Mouse (Mus musculus) kidney, postnatal 4 days (tissue): ENCODE measurements at regions not wholly inside any gene's neighbourhood (a gene's known extent, or its start where the extent isn't known, plus 50 kb on each side); places are given as distances from the start of the nearest gene placed in this dataset.

Experiments
- DNase-seq, 2 experiments: peaks; one replicate each; pipeline ENCODE4 v3.0.0; 2021; ENCODE audit warnings: mixed read lengths in 2 of 2

DNA sequence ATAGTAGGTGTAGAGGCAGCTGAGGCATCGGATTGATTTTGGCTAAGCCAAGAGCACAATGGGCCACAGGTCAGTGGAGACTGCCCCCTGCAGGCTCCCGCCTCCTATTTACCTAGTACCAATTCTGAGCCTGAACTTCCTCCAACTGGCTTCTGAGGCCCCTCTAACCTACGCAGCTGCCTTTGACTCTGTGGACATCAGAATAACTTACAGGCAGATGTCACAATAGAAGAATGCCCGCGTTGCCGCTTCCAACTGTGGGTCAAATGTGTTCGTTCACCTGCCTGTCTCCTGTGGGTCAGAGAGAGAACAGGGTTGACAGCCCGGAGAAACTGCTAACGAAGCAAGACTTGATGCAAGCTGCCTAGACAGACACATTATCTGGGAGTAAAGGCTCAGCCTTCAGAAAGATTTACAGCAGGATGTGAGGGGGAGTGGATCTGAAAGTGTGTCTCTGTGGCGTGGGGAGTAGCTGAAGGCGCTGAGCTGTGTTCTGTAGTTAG lies 153.2 kb downstream of the Gm10260 start:
- peak; percentile 70 to 82 for DNase-seq

DNA sequence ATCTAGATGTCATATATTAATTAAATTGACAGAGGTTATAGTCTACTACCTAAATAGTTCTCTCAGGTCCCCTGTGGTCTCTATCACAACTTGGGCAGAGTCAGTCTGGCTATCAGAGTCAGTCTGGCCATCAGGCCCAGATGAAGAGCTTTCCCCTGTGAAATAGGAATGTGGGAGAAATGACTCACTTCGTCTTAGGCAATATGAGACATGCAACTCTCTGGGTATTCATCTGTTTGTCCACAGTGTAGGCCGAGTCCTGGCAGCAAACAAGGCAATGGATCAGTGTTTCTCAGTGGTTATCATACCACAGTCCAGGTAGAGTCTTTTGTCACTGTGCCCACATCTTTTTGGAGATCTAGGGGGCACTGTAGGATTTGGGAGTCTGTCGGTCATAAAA lies 156.0 kb downstream of the Gm10260 start:
- DNase-seq, result no peak

DNA sequence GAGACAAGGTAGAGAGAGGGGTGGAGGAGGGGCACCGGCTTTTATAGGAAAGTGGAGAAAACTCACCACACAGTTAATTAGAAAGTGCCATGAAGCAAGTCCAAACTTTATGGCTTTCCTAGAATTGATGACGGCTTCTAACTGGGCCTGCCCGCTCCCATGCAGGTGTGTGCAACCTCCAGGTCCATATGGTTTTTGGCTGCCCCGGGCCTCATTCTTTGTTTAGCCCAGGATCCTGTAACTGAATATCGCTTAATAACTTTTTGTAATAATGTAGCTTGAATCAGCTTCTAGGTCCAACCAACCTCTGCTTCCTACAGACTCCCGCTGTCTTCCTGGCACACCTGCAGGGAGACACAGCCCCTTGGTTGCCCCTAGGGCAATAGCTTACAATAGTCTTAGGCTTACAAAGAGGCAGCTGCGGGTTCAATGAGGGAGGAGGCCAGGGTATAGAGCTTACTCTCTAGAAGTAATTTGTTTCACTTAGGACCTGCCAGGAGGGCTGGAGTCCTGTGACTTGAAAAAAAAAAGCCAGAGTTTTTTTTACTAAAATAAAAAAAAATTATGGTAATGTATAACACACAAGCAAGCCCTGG lies 159.2 kb downstream of the Gm10260 start:
- DNase-seq, result peak; percentile 26 to 52

DNA sequence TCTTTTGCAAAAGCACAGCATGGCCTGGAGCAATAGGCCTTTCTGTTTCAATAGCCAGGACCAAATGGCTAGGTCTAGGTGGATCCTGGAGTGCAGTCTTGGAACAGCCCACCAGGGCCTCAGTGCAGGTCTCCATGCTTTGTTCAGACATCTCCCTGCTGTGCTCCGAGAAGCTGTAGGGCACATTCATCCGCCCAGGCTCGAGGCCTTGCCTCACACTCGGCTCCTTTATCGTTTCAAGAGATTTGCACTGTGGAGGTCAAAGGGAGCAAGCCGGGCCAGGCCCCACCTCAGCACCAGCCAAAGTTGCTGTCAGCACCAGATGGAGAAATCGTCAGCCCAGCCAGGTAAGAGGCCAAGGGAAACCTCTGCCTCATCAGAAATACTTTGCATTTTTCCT lies 160.3 kb downstream of the Gm10260 start:
- DNase-seq, result no peak

DNA sequence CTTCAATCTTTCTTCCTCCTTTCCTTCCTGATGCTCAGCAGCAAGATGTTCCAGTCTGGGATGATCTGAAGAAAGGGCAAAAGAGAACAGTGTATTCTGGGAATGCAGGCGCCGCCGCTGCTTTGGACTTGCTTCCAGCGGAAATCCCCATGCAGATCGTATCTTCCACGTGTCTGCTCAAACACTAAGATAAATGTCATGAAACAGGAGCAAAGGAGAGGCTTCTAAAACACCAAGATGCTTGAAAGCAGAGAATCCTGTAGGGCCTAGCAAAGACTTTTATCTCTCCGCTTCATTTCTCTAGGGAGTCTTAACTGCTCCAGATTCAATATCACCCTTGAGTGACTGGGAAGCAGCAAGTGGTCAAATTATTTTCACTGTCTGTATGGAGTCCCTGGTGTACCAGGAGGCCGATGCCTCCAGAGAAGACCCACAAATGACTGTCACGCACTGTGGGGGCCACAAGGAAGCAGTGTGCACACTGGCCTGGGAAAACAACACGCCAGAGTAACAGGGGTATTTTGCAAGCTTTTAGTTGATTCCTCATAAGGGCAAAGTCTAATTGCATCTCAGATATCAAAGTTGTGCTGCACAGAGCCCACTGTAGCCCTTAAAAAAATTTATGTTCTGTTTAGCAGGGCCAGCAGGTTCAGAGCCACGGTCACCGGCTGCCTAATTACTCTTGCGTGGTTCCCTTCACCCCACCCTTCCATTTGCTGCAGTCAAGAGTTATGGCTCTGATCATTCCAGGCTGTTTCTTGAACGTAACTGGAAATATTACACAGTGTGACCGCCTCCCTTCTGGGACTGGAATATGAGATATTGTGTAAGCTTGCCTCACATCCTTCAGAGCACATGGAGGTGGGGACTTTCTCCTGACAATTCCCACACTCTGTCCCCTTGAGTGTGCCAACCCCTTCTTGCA lies 161.7 kb downstream of the Gm10260 start:
- peak; percentile 65 to 78 for DNase-seq

DNA sequence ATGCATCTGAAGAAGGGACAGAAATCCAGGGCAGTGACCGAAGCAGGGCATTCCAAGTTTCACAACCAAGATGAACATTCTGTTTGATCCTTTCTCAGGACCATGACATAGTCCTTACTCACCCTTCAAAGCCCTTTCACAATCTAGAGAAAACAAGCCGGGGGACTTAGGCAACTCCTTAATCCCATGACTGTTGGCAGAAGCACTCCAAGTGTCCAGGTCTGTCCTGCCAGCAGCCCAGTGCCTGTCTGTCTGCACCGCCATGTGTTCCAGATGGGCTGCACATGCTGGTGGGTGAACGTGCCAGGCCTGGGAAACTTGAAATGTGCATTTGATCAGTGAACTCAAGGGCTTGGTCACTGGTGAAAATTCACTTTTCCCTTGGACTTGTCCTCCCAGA lies 165.6 kb downstream of the Gm10260 start:
- DNase-seq, result no peak

DNA sequence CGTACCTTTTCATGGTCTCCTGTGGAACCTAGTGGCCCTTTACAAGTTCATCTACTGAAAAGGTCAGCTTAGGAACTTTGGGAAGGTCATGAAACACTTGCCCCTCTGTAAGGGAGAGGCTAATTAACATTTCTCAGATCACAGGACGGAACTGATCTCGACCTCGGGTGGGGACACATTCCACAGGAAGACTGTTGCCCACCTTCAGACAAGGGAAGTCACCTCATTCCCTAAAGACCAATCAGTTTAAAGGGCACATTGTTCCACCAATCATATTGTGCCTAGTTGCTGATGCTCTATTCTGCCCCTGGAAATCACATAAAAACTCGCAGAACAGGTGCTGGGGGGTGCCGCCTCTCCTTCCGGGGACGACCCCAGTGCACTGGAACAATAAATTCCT lies 170.8 kb downstream of the Gm10260 start:
- no peak for DNase-seq

DNA sequence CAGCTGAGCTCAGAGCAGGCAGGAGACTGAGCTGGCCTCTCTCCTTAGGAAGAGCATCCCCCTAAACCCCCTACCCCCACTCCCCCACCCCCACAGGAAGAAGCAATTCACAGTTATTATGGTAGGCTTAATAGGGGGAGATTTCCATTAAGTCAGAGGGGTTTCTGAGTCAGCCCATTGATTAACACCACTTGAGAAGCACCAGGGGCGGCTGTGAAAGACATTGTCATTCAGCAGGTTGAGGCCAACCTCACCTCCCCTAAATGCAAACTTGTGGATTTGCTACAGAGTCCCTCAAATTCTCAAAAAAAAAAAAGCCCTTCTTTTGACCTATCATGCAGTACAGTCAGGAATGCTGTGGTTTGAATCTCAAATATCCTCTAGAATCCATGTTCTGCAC lies 172.3 kb downstream of the Gm10260 start:
- DNase-seq, result no peak

DNA sequence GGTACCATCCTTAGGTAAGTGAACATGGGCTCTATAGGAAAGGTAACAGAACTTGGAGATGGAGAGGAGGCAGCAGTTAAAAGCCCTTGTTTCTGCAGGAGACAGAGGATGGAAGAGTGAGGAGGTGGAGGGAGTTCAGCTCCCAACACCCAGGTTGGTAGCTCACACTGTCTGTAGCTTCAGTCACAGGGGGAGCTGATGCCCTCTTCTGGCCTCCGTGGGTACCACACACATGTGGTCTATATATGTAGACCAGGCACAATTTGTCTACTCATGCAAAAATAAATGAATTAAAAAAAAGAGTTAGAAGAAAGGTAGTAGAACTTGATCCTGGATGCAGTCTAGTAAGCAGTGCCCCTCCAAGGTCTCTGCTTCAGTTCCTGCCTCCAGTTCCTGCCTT lies 173.3 kb downstream of the Gm10260 start:
- no peak for DNase-seq

DNA sequence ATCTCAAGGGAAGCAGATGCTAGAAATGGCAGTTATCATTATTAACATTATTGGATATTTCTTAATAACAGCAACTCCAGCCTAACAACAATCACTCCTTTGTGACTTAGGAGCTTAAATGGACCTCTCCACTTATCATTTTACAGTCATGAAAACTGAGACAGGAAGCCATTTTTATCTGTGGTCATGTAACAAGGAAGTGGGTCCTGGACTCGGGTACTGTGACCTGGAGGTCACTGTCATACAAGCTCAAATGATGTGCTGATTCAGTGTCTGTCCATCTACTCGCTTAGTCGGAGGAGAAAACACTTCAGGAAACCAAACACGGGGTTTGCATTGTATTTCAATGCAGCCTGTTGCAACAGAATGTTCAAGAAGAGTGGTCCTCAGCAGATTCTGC lies 176.4 kb downstream of the Gm10260 start:
- DNase-seq, result no peak

DNA sequence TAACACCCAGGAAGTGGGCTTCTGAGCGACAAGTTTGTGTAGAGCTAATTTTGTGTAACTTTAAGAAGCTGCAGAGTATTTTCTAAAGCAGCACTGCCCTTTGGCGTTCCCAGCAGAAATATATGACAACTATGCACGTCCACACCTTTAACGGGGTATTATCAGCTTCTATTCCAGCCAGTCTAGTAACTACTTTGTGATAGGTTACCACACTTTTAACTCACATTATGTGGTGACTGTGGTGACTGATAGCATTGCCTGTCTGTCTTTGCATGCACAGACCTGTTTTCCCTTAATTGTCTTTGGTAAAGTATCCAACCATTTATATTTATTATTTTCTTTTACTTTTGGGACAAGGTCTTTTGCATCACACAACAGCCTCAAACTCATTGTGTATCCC lies 179.1 kb downstream of the Gm10260 start:
- DNase-seq, result no peak

DNA sequence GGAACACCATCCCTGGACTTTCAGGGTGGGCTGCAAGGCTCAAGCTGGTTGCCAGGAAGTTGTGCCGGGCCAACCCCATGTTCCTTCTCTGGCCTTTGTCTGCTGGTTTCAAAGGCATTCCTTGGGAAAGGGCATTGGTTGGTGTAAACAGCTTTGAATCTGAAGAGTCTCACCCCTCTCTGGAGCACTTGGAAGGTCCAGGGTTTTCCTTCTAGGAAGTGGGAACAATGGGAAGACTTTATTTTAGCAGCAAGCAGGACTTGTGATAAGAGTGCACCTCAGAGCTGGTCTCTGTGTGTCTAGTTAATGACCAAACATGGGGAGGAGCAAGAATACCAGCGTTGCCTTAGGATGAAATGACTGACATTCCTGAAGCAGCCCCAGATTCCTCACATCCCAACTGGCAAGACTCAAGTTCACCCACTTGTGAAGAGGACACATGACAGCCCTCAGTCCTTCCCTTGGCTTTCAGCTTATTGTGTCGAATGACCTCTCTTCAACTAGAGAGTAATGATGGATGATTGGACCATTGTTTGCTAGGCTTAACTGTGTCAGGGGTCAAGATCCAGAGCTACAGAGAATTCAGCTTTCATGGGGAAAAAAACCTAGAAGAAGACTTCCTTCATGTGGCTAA lies 180.1 kb downstream of the Gm10260 start:
- peak in 1 of 2 experiments; percentile 34 for DNase-seq

DNA sequence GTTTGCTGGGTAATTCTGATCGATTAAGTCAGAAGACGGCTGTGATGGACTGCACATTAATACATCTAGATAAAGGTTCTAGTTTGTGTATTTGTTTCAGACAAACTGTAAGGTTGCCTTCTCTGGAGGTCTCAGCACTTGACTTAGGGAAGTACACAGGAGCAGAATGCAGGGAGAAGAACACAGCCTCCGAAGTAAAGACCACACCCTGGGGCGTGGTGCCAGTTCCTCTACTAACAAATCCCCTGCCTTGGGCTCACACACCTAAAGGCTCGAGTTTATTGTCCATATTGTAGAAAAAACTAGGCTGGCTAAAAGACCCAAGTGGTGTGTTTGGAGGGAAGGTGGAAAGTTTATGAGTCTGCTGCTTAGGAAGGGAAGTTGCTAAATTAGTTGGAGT lies 181.8 kb downstream of the Gm10260 start:
- DNase-seq, result no peak

DNA sequence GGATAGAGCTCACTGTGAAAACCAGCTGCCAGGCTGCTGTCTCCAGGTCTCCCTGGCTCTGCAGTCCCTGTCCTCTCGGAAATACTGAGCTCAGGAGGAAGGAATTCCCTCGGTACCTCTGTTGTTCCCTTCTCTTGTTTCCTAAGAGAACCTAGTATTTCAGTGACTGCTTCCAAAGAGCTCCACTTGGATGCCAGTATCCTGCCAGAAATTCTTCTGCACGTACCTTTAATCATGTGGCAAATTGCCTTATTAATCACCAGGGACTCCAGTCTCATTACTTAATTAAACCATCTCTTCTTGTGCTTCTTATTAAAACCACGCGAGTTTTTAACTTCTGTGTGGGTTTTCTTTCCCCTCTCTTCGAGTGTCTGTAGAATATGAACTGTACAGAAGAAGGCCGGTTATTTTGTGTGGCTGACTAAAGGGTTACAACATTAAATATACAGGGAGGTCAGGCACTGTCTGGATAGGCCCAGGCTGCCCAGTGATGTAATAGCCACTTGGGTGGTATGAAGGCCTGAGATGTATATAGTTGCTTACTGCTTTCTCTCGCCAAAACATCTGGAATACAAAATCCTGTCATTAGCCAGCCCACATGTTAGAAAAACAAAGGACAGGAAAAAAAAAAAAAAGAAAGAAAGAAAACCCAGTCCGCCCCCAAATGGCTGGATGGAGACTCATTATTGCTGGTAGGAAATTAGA lies 183.2 kb downstream of the Gm10260 start:
- DNase-seq, result peak in 1 of 2 experiments; percentile 42

DNA sequence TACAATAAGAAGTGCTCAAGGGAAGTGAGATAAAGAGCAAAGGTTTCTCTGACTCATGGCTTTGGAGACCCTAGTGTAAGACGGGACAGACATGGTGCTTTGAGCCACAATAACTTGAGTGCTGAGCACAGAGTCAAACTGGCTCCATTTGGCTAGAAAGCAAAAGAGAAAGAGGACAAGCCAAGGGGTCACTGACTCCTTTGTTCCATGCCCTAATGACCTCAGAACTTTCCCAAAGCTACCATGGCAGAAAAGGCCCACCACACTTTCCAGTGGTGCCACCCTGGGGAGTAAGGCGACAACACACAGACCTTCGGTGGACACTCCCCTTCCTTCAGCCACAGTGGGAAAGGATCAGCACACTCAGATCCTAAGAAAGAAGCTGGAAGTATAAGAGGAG lies 186.8 kb downstream of the Gm10260 start:
- no peak for DNase-seq

DNA sequence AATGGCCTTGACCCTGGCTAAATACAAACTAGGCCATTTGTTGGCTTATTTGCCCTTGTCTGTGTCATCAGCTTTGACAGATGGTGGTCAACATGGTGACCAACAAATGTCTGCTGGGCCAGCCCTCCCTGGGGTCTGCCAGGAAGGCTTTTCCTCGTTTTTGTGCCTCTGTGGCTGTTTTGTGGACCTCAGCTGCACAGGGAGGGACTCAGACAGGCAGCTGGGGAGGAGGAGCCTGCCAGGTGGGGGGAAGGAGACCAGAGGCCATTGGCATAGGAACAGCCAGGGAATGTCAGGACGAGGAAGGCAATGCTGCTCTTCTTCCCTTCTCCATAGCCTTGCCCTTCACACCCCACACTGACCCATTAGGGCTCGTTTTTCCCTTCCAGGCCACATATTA lies 188.1 kb downstream of the Gm10260 start:
- DNase-seq, result no peak

DNA sequence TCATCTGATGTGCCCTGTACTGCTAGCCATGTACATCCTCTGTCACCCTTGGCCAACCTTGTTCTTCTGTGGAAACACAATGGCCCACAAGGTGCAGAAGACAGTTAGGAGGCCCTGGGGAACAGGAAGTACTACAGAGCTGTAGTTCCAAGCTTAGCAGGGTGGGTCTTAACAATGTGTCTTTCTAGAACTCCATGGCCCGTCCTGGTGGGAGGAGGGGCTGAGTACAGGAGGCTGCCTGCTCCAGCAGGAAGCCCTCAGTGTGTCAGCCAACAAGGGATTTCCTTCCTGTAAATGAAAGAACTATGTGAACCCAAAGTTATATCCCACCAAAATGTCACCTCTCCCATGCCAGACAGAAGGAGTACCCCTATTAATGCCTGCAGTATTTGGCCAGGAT lies 190.4 kb downstream of the Gm10260 start:
- peak in 1 of 2 experiments; percentile 40 for DNase-seq

DNA sequence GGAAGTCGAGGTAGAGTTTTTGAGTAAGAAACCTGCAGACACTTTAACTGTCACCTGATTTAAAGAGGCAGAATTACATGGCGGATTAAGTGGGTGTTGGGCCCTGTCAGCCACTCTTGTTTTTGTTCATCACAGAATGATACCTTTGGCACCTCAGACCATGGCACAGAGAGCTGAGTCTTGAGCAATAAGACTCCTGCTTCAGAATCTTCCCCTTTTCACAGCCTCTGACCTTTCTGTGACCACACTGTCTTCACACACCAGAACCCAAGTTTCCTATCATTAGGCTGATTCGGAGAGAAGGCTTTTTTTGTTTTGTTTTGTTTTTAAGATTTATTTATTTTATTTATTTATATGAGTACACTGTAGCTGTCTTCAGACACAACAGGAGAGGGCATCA lies 192.8 kb downstream of the Gm10260 start:
- DNase-seq, result no peak

DNA sequence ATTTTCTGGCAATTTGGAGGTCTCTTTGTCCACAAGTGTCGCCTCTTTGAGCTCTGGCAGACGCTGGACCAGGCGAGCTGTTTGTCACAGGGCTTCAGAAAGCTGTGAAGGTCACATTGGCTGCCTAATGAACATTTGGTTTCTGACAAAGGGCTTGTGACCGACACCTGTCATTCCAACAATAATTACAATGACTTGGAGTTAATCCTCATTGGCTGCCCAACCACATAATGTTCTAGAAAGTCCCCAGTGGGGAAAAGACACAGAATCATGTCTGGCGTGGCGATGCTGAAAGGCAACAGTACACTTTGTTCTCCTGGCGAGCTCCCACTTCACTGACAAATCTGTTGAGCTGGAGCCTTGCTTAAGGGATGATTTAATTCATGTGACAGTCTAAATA lies 194.4 kb downstream of the Gm10260 start:
- no peak for DNase-seq

DNA sequence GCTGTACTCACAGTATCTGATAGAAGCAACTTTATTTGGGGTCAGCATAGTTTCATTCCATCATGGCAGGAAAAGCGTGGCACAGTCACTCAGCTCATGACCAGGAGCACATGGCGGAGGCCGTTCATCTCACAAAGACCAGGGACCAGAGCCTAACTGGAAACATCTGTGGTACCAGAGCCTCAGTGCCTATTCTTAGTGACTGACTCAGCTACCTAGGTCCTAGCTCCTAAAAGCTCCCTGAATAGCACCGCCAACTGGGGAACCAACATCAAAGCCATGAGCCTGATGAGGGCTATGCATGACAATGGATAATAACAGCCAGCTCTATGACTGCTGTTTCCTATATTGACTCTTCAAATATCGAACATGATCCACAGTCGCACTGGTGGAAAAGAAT lies 198.2 kb downstream of the Gm10260 start:
- DNase-seq, result no peak

DNA sequence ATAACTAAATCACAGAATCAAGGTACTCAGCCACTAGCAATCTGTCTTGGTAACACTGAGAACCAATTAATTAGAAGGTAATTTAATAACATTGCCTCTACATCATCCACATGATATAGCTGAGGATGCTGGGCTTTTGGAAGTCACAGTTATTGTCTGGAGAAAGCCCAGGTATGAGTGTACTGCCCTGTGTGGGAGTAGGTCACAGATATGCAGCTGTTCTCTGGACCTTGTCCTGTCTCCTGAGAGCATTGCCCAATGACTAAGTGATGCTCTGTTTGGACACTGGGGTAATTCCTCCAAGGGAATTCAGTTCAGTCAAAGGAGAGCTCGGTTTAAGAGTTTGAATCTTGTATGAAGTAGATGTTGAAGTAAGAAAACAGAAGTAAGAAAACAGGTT lies 199.6 kb downstream of the Gm10260 start:
- DNase-seq, result no peak

DNA sequence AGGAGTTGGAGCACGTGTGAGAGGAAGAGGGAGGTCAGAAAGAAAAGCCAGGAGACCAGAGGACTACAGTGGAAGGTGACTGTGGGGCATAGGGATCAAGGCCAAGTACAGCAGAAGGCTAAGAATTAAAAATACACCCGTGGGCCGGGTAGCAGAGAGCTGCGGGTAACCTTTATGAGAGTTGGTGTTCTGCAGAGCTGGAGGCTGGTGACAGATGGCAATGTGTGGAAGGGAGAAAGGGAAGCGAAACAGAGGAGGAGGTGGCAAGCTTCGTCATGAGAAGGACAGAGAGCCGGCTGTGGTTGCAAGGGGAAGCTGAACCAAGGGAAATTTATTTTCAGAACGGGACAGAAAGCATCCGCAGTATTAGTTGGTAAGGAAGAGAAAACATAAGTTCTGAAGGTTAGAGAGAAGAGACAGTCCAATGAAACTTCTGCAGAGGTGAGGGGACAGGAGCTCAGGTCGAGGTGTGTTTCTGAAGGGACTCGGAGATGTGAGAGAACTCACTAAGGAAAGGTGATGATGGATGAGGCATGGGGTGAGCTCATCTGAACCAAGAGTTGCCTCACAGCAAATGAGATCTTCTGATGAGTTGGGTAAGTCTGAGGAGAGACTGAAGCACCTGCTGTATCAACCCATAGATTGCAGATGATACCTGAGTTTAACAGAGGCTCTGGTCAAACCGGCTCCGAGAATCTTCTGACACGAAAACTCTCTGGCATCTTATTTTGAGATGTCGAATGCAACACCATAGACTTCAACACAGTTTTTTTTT lies 200.6 kb downstream of the Gm10260 start:
- no peak for DNase-seq
